Mouse (Mus musculus) monocyte, adult 2 months (primary cell): Measurements from ENCODE around the gene Hbb-bh2.
"Not testable (repeated sequence)": the region's sequence is repeated elsewhere in the genome, so short reads cannot be mapped to it uniquely, and the experiment has no call there.

Experiments
- DNase-seq, 2 experiments: peaks; one replicate each; pipeline ENCODE4 v3.0.0; 2022; ENCODE audit warnings: low spot score in 2 of 2, low read depth in 1 of 2

The Hbb-bh2 gene

GRCm38 (mm10) chr7:103840268-103840667 is at the start of gene Hbb-bh2:
Gene Hbb-bh2 (minus strand): TSS chr7:103840520.
- no peak for DNase-seq

GRCm38 (mm10) chr7:103886152-103886551 is 45.8 kb upstream of the Hbb-bh2 start, which contains the start of gene Olfr66:
Gene Olfr66 (minus strand): TSS chr7:103886252.
- no peak for DNase-seq

GRCm38 (mm10) chr7:103877093-103877492 is 36.8 kb upstream of the Hbb-bh2 start:
- DNase-seq = no peak

- DNase-seq = no peak
These were observed 34.1 kb upstream of the Hbb-bh2 start for GRCm38 (mm10) chr7:103874451-103874850.

- no peak for DNase-seq
These were observed 32.7 kb upstream of the Hbb-bh2 start for GRCm38 (mm10) chr7:103873064-103873463.

GRCm38 (mm10) chr7:103870667-103871066 is 30.3 kb upstream of the Hbb-bh2 start:
- DNase-seq = no peak

- DNase-seq = no peak
These were observed 25.4 kb upstream of the Hbb-bh2 start for GRCm38 (mm10) chr7:103865716-103866115.

GRCm38 (mm10) chr7:103861531-103861930 is 21.2 kb upstream of the Hbb-bh2 start:
- no peak for DNase-seq

GRCm38 (mm10) chr7:103860855-103861254 is 20.5 kb upstream of the Hbb-bh2 start:
- no peak for DNase-seq

GRCm38 (mm10) chr7:103859076-103859475 is 18.8 kb upstream of the Hbb-bh2 start:
- DNase-seq = no peak

- DNase-seq = no peak
These were observed 14.3 kb upstream of the Hbb-bh2 start for GRCm38 (mm10) chr7:103854669-103855068.

GRCm38 (mm10) chr7:103853090-103853489 is 12.8 kb upstream of the Hbb-bh2 start, which contains the start of gene Hbb-y:
Gene Hbb-y (minus strand): TSS chr7:103853216.
- DNase-seq = no peak

- no peak for DNase-seq
These were observed 4.4 kb upstream of the Hbb-bh2 start for GRCm38 (mm10) chr7:103844525-103845325.

- no peak for DNase-seq
These were observed 2.7 kb upstream of the Hbb-bh2 start, which contains the start of gene Hbb-bh1 for GRCm38 (mm10) chr7:103843034-103843433. Gene Hbb-bh1 (minus strand): TSS chr7:103843164.

GRCm38 (mm10) chr7:103827808-103828207 is 12.5 kb downstream of the Hbb-bh2 start, which contains the start of gene Hbb-bs:
Gene Hbb-bs (minus strand): TSS chr7:103828096.
- no peak for DNase-seq

- not testable (repeated sequence) for DNase-seq
These were observed 13.2 kb downstream of the Hbb-bh2 start for GRCm38 (mm10) chr7:103827139-103827538.

- DNase-seq = no peak
These were observed 13.9 kb downstream of the Hbb-bh2 start for GRCm38 (mm10) chr7:103826255-103826887.

- DNase-seq = no peak
These were observed 14.6 kb downstream of the Hbb-bh2 start for GRCm38 (mm10) chr7:103825536-103826254.

- DNase-seq = no peak
These were observed 15.7 kb downstream of the Hbb-bh2 start for GRCm38 (mm10) chr7:103824597-103824996.

GRCm38 (mm10) chr7:103815085-103815484 is 25.2 kb downstream of the Hbb-bh2 start:
- not testable (repeated sequence) for DNase-seq

GRCm38 (mm10) chr7:103813766-103814165 is 26.6 kb downstream of the Hbb-bh2 start, which contains the start of gene Hbb-bt:
Gene Hbb-bt (minus strand): TSS chr7:103813996.
- DNase-seq = no peak
